Mouse (Mus musculus) cerebellum, adult 2 months (tissue): ENCODE results near the gene Dpp8. TPM values are rescaled to one million over a fixed set of nuclear protein-coding genes. Genes with fewer than 3 reads are reported as not detected.
A peak's percentile ranks its signal among the peaks of the same experiment; 100 is the strongest.

Experiments
- DNase-seq, 2 experiments: peaks; one replicate each; pipeline ENCODE4 v3.0.0; 2021
- H3K27ac ChIP-seq: fragments of 200-500 bp; 2 replicates; pipeline ENCODE4 v1.5.1; 2012; ENCODE audit warnings: low read length, control low read depth, inconsistent platforms; ENCODE audit not compliant: insufficient read depth
- H3K27me3 ChIP-seq: fragments of 200-500 bp; 2 replicates; pipeline ENCODE4 v1.6.1; 2012; ENCODE audit warnings: inconsistent platforms, mild to moderate bottlenecking, low read length, moderate library complexity; ENCODE audit not compliant: control insufficient read depth, insufficient read depth
- H3K4me1 ChIP-seq: fragments of 200-500 bp; 2 replicates; pipeline ENCODE4 v1.6.1; 2011; ENCODE audit warnings: low read length; ENCODE audit not compliant: control insufficient read depth, insufficient read depth
- H3K4me3 ChIP-seq: fragments of 200-500 bp; replicated peaks from 2 replicates; pipeline ENCODE3; 2011; ENCODE audit warnings: mild to moderate bottlenecking, low read depth, low read length, control low read depth; ENCODE audit not compliant: insufficient read depth
- CTCF ChIP-seq: fragments of 200-500 bp; IDR thresholded peaks from 2 replicates; pipeline ENCODE4 v1.5.1; 2011; ENCODE audit warnings: low read depth, mild to moderate bottlenecking, control low read depth, low read length, moderate library complexity, borderline replicate concordance; ENCODE audit not compliant: insufficient read depth
- POLR2A ChIP-seq: fragments of 200-500 bp; IDR thresholded peaks from 2 replicates; pipeline ENCODE4 v1.6.1; 2011; ENCODE audit warnings: low read length, control low read depth, borderline replicate concordance; ENCODE audit not compliant: insufficient read depth
- WGBS: fragments of 180-500 bp; shearing (Covaris S2); methylation state at CpG from one replicate; pipeline ENCODE4 v1.1.7; 2018; 5-methylcytosine and 5-hydroxymethylcytosine counted together
- polyA plus RNA-seq: library from polyadenylated mRNA; depleted of rRNA; stranded (reverse); fragments of >200 nt; gene quantifications from 2 replicates; pipeline ENCODE4 v1.2.3, GENCODE M21; 2012

Gene Dpp8
- polyA plus RNA-seq, 1 experiment: 76.6 TPM

DNA sequence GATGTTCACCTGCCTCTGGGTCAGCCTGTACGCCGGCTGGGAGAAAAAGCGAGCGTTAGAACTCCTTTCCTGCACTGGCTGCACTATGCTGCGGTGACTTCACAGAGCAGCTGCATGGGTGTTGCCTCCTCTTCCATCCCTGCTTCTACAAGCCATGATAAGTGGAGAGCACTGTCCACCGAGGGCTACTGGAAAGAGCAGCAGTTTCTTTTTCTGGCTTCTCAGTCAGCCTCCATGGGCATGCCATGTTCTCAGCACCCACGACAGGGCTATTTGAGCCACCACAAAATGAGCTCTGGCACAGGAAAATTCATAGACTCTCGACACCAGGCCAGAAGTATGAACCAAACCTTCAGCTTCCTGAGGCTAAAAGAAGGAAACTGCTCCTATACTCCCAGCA is 26.5 kb upstream of the Dpp8 start:
- DNase-seq: no peak
- Histone ChIP-seq H3K27me3 (no peaks in the 10 kb centered on the region), H3K27ac (no peak overlapping the region), H3K4me1 (0 out of 2 replicates have a peak, but pooled peaks cover 3% of the 10 kb centered on the region), H3K4me3 (no peak overlapping the region)
- TF ChIP-seq CTCF (no peak), POLR2A (no peak)
- WGBS: 89% methylated on average over 8 of the region's 8 CpGs

DNA sequence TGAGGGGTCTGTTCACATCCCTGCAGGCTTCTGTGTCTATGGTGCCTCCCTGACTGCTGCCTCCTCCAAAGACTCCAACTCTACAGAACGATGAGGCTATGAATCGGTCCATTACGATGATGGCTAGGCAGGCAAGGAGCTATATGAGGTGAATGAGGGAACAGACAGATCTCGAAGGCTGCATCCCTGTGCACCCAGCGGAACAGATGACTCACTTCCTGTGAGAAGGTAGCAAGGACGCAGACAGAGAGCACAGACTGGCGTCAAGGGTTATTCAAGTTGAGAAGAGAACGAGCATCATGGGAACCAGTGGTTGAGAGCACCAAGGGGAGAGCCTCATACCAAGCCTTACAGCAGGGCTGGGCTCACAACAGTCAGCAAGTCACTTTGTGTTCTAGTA is 21.6 kb upstream of the Dpp8 start:
- DNase-seq: no peak
- Histone ChIP-seq H3K27ac (no peak overlapping the region), H3K27me3 (no peaks in the 10 kb centered on the region), H3K4me3 (no peak overlapping the region), H3K4me1 (peaks cover 6% of the 10 kb centered on the region)
- TF ChIP-seq POLR2A (no peak), CTCF (no peak)
- 52% methylated on average over 8 of the region's 8 CpGs for WGBS

DNA sequence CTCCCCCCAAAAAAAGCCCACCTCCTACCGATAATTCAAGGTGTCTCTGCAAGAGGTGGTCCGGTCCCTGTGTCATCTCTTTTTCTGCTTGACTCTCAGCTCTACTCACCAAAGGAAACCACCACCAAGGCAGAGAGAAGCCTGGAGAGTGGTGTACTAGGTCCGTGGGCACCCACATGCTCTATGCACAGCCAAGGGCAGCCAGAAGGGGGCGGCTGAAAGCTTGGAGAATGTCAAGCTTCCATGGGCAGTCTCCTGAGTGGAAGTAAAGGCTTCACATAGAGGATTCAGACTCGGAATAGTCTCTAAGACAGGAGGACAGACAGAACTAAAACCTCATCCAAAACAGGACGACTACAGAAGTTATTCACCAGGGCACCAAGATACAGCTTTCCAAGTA is 20.9 kb upstream of the Dpp8 start:
- DNase-seq: no peak
- Histone ChIP-seq H3K4me3 (no peak overlapping the region), H3K27me3 (no peaks in the 10 kb centered on the region), H3K27ac (no peak overlapping the region), H3K4me1 (peaks cover 6% of the 10 kb centered on the region)
- 55% methylated on average over 6 of the region's 6 CpGs for WGBS
- TF ChIP-seq CTCF: peak; percentile 26; the same call in 1 of the 2 replicates
- no peak for TF ChIP-seq POLR2A

DNA sequence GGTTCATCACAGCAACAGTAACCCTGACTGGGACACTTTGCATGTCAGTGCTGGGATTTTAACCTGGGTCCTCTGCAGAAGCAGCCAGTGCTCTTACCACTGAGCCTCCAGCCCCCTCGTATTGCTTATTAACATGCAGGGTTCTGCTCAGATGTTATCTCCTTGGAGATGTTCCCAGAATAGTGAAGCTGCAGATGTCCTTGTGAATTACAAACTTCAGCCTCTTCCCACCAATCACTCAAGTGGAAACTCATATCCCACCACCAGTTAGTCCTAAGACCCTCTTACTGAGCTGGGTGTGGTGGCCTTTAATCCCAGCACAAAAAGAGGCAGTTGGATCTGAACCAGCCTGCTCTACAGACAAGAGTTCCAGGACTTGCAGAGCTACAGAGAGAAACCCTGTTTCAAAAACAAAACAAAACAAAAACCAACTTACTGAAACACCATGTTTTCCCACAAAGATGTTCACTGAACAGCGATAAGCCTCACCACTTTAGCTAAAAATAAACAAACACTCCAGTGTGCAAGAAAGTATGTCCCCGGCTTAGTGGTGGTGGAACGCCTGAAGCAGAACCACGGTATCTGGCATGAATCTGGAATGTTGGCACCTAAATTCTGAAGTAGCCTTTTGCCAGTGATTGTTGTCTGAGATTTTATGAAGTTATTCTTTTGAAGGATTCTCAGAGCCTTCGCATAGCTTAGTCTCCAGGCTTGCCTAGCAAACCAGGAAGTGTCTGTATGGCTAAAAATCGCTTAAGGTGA is 16.6 kb upstream of the Dpp8 start:
- no peak for TF ChIP-seq CTCF
- TF ChIP-seq POLR2A: no peak
- no peaks in the 10 kb centered on the region for H3K27me3 ChIP-seq
- no peak for DNase-seq
- WGBS: 20% methylated on average over 7 of the region's 7 CpGs
- H3K4me1 ChIP-seq: peaks cover 19% of the 10 kb centered on the region
- 0 out of 2 replicates have a peak overlapping the region, but pooled peaks have one; percentile 50 for H3K27ac ChIP-seq
- H3K4me3 ChIP-seq: no peak overlapping the region

DNA sequence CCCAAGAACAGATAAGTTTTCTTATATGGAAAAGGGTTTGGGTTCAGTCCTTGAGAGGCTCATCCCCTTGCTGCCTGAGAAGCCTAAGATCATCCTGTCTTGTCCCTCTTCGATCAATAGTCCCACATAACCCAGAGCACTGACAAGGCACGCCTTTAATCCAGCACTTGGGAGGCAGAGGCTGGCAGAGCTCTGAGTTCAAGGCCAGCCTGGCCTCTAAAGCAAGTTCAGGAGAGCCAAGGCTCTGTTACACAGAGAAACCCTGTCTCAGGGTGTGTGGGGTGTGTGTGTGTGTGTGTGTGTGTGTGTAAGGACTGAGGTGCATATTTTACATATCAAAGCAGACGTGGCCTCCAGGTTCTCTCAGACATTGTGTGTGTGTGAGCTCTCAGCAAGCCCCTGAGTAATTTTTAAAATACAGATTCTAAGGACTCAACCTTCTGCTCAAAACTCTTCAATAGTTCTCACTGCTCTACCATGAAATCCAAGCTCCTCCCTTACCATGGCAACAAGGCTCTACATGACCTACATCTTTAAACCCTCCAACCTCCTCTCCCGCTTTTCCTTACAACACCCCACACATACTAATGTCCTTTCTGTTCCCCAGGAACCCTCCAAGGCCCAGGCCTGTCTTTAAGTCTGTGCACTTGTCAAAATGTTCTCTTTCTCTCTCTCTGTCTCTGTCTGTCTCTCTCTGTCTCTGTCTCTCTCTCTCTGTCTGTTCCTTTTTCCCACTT is 15.8 kb upstream of the Dpp8 start:
- H3K27ac ChIP-seq: no peak overlapping the region
- H3K27me3 ChIP-seq: no peaks in the 10 kb centered on the region
- H3K4me1 ChIP-seq: peaks cover 19% of the 10 kb centered on the region
- H3K4me3 ChIP-seq: no peak overlapping the region
- 61% methylated on average over 4 of the region's 4 CpGs for WGBS
- TF ChIP-seq POLR2A: no peak
- TF ChIP-seq CTCF: no peak
- no peak for DNase-seq

DNA sequence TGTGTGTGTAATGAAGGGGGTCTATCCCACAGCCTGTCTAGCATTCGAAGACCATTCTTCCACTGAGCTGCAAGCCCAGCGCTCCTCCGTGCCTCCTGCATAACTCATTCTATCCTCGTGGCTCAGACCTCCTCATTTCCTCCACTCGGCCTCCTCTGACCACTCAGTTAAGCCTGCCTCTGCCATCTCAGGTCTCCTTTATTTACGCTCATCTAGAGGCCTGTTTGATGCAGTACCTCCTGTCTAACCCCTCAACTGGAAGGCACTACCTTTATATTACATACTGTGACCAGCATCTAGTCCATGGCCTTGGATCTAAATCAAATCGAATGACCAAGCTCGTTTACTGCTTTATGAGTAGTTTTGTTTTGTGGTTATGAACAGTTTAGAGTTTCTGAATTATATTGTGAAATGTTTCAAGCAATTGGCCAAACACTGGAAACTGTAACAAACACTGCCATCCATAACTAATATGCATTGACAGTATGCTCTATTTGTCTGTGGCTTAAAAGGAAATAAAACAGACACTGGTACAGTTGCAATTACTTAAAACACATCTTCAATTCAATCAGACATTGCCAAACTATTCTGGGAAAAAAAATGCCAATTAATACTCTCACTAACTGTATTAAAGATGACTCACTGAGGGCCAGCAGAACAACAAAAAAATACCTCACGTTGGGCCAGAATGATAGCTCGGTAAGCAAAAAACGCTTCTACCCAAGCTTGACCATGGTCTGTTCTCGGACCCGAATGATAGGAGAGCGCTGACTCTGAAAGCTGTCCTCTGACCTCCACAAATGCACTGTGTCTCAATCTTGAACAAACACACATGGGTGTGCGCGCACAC is 15.0 kb upstream of the Dpp8 start:
- Histone ChIP-seq H3K4me3 (no peak overlapping the region), H3K27me3 (no peaks in the 10 kb centered on the region), H3K27ac (no peak overlapping the region), H3K4me1 (peaks cover 19% of the 10 kb centered on the region)
- TF ChIP-seq CTCF (no peak), POLR2A (no peak)
- no peak for DNase-seq
- 58% methylated on average over 16 of the region's 16 CpGs for WGBS

DNA sequence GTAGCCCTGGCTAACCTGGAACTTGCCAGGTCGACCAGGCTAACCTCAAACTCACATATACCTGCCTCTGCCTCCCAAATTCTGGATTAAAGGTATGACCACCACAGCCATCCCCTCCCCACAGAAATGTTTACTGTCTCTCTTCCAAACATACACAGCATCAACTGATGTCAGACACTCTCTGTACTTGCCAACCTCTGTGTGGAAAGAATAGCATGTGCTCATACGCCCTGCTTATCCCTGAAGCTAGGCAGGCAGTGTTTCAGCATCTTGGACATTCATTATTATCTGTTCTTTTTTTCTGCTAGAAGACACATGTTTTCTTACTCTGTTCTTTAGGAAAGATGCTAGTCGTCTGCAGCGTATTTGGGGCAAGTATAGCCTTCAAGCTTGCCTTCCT is 14.3 kb upstream of the Dpp8 start:
- DNase-seq: no peak
- TF ChIP-seq POLR2A (no peak), CTCF (no peak)
- no peaks in the 10 kb centered on the region for H3K27me3 ChIP-seq
- H3K27ac ChIP-seq: no peak overlapping the region
- H3K4me3 ChIP-seq: no peak overlapping the region
- WGBS: 70% methylated on average over 4 of the region's 4 CpGs
- peaks cover 19% of the 10 kb centered on the region for H3K4me1 ChIP-seq
